Mouse (Mus musculus): ENCODE measurements around the gene Cfl1. TPM values are rescaled to one million over a fixed set of nuclear protein-coding genes. Genes with fewer than 3 reads are reported as not detected.

The Cfl1 gene
- polyA plus RNA-seq, 1 experiment from 2014 or later, result 3,624 TPM

DNA sequence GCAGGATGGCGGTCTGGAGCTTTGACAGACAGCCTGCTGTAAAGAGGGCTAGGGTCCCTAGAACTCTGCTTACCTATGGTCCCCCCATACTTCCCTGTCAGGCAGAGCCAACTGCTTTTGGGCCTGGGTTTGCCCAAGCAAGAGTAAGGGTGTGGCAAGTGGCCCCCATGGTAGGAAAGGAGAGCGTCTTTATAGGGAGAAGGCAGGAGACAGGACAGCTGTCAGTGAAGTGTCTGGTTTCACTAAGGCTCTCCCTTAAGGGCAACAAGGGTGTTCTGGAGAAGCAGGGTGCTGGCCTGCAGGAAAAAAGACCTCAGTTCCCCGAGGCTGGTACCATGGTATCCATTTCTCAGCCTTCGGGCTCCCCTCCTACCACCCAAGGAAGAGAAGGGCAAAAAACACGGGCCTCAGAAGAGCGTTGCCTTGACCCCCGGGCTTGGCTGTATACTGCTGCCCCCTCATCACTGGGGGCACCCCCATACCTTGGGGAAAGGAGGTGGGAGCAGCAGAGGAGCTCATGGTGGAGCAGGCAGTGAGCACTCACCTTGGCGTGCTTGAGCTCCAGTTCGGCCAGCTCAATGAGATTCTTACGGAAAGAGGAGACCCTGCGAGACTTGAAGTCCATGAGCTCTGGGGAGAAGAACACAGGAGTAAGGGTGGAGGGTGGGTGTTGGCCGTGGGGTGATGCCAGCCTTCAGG, 5.2 kb downstream of the Cfl1 start:
- peaks cover 49% of the 10 kb centered on the region for H3K36me3 ChIP-seq (replicated peaks)
- no peaks in the 10 kb centered on the region for H3K27me3 ChIP-seq (replicated peaks)

DNA sequence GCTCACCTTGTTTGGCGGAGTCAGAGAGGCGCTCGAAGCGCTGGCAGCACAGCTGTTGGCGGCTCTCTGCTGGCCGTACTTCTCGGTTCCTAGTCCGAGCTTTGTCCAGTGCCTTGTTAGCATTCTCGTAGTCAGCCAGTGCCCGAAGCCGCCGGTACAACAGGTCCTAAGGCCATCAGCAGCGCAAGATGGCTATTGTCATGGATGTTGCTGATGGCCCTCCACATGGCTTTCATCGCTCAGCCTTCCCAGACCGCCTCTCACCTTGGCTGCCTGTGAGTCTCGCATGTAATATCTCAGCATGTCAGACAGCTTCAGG, 5.8 kb downstream of the Cfl1 start:
- Histone ChIP-seq H3K9me3 (no peaks in the 10 kb centered on the region), H3K9ac (no peak overlapping the region), H3K36me3 (replicated peaks) (peaks cover 49% of the 10 kb centered on the region), H3K27me3 (replicated peaks) (no peaks in the 10 kb centered on the region), H3K4me3 (no peak overlapping the region), H3K27ac (no peak overlapping the region), H3K4me2 (no peak overlapping the region), H3K4me1 (peaks cover 19% of the 10 kb centered on the region)
- no peak for ATAC-seq (replicated peaks)
- whole genome bisulfite sequencing, result 87% methylated on average over 16 of the region's 16 CpGs

More for the DNA sequence above, 5.2 kb downstream of the Cfl1 start:
- Histone ChIP-seq H3K4me1 (peaks cover 19% of the 10 kb centered on the region), H3K9me3 (no peaks in the 10 kb centered on the region), H3K4me2 (no peak overlapping the region), H3K27ac (no peak overlapping the region), H3K4me3 (no peak overlapping the region), H3K9ac (no peak overlapping the region)
- 85% methylated on average over 12 of the region's 12 CpGs for WGBS
- ATAC-seq (replicated peaks), result no peak

DNA sequence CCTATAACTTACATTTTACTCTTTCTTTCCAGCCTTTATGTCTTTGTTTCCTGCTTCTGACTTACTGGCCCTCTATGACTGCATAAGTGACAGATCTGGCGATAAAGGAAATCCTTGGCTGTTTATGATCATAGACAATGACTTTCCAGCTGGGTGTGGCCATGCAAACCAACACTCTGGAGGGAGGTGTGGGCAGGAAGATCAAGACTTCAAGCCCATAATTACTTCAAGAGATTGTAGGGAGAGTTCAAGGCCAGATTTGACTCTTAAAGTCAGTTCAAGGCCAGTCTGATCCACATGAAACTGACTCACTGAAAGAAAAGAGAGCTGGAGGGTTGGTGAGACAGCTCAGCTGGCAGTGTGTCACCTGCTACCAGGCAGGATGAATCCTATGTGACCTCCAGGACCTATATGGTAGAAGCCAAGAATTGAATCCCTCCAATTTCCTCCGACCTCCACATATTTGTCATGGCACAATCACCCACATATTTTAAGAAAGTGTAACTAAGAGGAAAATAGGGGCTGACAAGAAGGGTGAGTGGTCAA, 10.1 kb downstream of the Cfl1 start:
- no peaks in the 10 kb centered on the region for H3K9me3 ChIP-seq
- peaks cover 32% of the 10 kb centered on the region for H3K36me3 ChIP-seq (replicated peaks)
- 93% methylated on average over 2 of the region's 2 CpGs for WGBS
- ATAC-seq (replicated peaks), result no peak
- no peak overlapping the region for H3K9ac ChIP-seq
- H3K4me1 ChIP-seq, result no peaks in the 10 kb centered on the region
- H3K27ac ChIP-seq, result no peak overlapping the region
- H3K4me2 ChIP-seq, result no peak overlapping the region
- H3K4me3 ChIP-seq, result no peak overlapping the region
- H3K27me3 ChIP-seq (replicated peaks), result no peaks in the 10 kb centered on the region

DNA sequence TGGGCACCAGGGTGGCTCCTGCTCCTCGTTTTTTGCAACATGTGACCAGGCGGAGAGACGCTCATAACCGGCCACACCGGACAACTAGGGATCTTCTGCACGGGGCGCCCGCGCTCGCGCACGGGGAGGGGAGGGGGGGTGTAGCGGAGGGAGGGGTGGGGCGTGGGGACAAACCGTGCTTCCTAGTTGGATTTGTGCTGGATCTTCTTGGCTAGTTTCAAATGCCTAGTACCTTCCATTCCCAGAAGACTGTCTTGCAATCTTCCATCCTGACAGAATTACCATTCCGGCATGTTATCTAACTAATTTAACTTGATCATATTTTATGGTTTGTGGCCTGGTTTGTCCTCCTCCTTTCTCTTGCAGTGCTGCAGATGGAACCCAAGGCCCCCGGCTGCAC, 13.4 kb downstream of the Cfl1 start, which contains the start of gene 1700020D05Rik:
TSS of gene 1700020D05Rik (minus strand) at position 101 of the 400 bp plus-strand sequence.
- H3K27me3 ChIP-seq (replicated peaks), result no peaks in the 10 kb centered on the region
- H3K4me3 ChIP-seq, result no peak within 1 kb of the TSS
- no peak within 1 kb of the TSS for H3K27ac ChIP-seq
- 0 out of 2 replicates have a peak, but pooled peaks cover 4% of the 10 kb centered on the region for H3K36me3 ChIP-seq (replicated peaks)
- H3K9me3 ChIP-seq, result no peaks in the 10 kb centered on the region
- peaks cover 5% of the 10 kb centered on the region; the same call in 1 of the 2 replicates for H3K4me1 ChIP-seq
- no peak for ATAC-seq (replicated peaks)
- H3K9ac ChIP-seq, result no peak within 1 kb of the TSS
- no peak within 1 kb of the TSS for H3K4me2 ChIP-seq
- 57% methylated on average over 17 of the region's 17 CpGs for WGBS

DNA sequence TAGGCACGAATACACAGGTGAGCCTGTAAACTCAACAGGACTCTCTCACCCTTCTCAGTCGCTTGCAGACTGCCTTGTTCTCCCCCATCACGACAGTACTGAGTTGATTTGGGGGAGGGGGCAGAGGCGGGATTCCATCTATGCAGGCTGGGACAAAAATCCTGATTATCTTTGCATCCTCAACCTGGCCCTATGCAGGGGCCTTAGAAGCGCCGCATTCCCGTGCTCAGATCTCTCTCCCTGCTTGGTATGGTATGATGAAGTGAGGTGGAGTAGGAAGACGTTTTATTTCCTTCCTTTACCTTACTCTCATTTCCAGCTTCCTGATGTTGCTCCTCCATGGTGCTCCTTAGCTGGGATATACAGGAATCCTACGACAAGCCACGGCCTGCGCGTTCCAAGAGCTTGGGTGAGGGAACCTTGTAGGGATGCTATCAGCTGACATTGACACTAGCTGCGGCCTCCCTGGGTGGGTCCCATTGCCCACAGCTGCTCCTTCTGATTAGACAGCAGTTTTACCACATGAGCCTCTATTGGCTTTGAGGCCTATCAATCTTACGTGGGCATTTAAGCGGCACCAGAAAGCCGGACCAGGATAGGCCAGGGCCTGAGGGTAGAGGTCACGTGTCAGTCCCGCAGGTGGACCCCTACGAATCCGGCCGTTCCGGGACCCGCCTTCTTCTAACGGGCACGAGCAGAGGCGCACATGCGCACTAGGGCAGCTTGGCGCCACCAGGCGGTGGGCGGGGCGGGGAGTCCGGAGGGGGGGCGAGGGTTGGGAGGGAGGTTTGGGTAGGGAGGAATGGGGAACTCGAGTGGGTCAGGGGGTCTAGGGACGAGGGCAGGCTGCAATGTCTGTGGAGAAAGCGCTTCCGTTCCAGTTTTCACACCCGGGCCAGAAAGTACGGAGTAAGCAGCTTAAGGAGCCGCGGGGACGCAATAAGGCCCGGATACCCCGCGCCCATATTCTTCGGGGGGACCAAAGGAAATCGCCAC, 20.1 kb downstream of the Cfl1 start, which contains the start of gene Snx32:
TSS of gene Snx32 (minus strand) at position 508 of the 996 bp plus-strand sequence.
- H3K4me2 ChIP-seq, result peak within 1 kb of the TSS; percentile 86
- peak within 1 kb of the TSS; percentile 81 for H3K27ac ChIP-seq
- H3K36me3 ChIP-seq (replicated peaks), result no peaks in the 10 kb centered on the region
- peaks cover 28% of the 10 kb centered on the region for H3K4me1 ChIP-seq
- H3K4me3 ChIP-seq, result peak within 1 kb of the TSS; percentile 59
- WGBS, result 3% methylated on average over 47 of the region's 47 CpGs
- H3K9ac ChIP-seq, result peak within 1 kb of the TSS; percentile 62
- no peaks in the 10 kb centered on the region for H3K9me3 ChIP-seq
- no peaks in the 10 kb centered on the region for H3K27me3 ChIP-seq (replicated peaks)
- ATAC-seq (replicated peaks), result peak; percentile 99

DNA sequence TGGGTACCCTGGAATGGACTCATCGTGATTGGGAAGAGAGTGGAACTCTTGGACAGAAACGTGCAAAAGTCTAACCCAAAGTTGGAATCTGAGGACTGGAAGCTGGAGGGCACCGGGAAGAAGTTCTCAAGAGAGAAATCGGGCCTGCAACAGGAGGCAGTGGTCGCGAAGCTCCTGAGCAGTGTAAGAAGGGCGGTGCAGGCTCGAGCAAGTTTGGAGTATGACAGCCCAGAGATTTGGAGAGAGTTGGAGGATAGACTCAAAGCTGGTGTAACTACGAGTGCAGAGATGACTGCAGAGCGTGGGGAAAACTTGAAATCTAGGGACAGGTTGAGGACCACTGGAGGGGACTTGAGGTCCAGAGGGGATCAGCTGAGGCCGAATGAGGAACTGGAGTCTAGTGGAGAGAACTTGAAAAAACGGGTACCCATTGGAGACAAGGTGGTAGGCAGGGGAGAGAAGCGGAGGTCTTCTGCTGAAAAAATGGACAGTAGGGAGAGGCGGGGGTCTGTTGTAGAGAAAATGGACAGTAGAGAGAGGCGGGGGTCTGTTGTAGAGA, 20.9 kb downstream of the Cfl1 start:
- Histone ChIP-seq H3K4me2 (peak overlapping the region; percentile 86), H3K27ac (peak overlapping the region; percentile 54), H3K36me3 (replicated peaks) (no peaks in the 10 kb centered on the region), H3K4me3 (peak overlapping the region; percentile 59), H3K9me3 (no peaks in the 10 kb centered on the region), H3K27me3 (replicated peaks) (no peaks in the 10 kb centered on the region), H3K9ac (peak overlapping the region; percentile 62), H3K4me1 (peaks cover 27% of the 10 kb centered on the region)
- WGBS, result 48% methylated on average over 14 of the region's 15 CpGs
- 0 out of 2 replicates have a peak, but pooled peaks have one; percentile 2 for ATAC-seq (replicated peaks)

DNA sequence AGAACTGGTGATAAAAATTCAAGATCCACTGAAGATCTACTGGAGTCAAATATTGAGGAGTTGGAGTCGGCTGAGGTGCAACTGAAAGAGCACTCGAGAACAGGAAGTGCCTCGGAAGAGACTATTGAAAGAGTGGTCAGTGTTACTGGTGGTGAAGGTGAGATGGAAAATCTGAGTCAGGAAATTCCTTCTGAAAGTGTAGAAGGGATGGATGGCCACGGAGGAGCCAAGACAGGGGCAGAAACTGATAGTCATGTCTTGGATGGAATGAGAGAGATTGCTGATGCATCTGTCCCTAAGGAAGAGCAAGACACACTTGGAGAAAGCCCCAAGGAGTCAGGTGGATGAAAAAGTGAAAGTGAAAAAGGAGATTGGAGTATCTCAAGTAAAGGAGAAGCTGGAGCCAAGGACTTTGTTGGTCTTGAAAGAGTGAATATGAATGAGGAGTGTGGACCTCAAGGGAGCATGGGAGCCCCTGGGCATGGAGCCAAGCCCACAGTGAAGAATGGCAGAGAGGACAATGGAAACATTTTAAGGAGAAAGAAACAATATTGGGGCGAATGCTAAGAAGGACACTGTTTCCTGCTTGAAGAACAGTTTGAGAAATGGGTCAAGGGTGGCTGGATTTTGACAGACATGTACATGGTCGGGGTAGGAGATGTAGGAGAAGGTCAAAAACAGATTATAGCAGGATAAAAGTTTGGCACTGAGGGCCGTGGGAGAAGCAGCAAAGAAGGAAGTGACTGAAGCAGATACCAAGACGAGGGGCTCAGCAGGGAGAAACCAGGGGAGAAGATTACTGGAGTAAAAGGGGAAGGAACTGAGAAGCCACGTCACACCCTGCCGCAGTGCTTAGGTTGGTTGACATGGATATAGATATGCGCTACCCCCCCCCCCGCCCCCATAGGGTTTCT, 22.1 kb downstream of the Cfl1 start:
- H3K27ac ChIP-seq, result no peak overlapping the region
- no peaks in the 10 kb centered on the region for H3K27me3 ChIP-seq (replicated peaks)
- H3K36me3 ChIP-seq (replicated peaks), result no peaks in the 10 kb centered on the region
- peaks cover 23% of the 10 kb centered on the region for H3K4me1 ChIP-seq
- no peaks in the 10 kb centered on the region for H3K9me3 ChIP-seq
- no peak overlapping the region for H3K4me3 ChIP-seq
- 0 out of 2 replicates have a peak overlapping the region, but pooled peaks have one; percentile 3 for H3K4me2 ChIP-seq
- WGBS, result 82% methylated on average over 12 of the region's 12 CpGs
- H3K9ac ChIP-seq, result no peak overlapping the region
- ATAC-seq (replicated peaks), result no peak

DNA sequence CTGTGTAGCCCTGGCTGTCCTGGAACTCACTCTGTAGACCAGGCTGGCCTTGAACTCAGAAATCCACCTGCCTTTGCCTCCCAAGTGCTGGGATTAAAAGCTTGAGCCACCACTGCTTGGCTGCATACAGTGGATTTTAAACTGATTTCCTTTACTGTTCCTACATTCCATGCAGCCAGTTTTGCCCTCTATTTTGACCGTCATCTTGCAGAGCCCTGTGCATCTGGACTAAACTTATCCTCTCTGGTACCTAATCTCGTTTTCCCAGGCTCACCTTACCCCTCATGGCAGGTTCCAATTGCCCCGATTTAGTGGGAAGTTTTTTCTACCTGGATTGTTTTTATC, 22.7 kb downstream of the Cfl1 start:
- ATAC-seq (replicated peaks), result no peak

DNA sequence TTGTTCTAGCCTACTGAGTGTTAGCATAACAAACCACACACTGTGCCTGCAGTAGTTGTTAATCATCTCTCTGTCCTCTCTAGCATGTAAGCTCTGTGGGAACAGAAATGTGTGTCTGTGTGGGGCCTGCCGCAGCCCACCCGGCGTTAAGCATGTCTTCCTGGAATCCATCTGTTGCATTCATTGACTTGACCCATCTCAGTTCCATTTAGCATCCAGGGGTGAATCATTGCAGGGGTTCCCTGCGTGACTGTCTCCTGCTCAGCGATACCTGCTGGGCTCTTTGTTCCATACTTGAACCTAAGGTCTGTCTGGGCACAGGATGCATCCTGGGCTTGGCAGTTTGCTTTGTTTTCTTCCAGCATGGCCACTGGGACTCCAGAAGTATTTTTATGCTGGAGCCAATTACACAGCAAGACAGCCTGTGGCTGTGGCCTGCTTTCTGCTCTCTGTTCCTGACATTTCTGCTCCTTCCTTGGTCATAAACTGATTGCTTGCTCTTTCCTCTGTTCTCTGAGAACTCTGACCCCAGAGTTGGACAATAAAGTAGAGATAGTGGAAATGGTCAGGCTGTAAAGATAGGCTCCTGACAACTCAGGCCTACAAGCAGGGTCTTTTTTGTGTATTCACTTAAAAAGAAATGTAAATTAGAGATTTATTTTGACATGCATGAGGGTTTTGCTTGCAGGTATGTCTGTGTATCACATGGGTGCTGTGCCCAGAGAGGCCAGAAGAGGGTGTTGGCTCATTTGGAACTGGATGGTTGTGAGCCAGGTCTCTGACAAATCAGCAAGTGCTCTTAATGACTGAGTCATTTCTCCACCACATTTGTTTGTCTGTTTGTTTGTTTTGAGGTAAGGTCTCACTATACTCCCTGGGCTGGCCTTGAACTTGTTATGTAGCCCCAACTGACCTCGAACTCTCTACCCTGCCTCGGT, 25.9 kb downstream of the Cfl1 start:
- H3K4me1 ChIP-seq, result peaks cover 8% of the 10 kb centered on the region
- H3K9ac ChIP-seq, result no peak overlapping the region
- no peaks in the 10 kb centered on the region for H3K9me3 ChIP-seq
- H3K4me2 ChIP-seq, result no peak overlapping the region
- H3K27me3 ChIP-seq (replicated peaks), result no peaks in the 10 kb centered on the region
- WGBS, result 78% methylated on average over 7 of the region's 7 CpGs
- no peak overlapping the region for H3K27ac ChIP-seq
- no peaks in the 10 kb centered on the region for H3K36me3 ChIP-seq (replicated peaks)
- no peak for ATAC-seq (replicated peaks)
- no peak overlapping the region for H3K4me3 ChIP-seq

More for the DNA sequence above, 22.7 kb downstream of the Cfl1 start:
- H3K9me3 ChIP-seq, result no peaks in the 10 kb centered on the region
- H3K36me3 ChIP-seq (replicated peaks), result no peaks in the 10 kb centered on the region
- H3K4me3 ChIP-seq, result no peak overlapping the region
- WGBS, result 90% methylated on average over 3 of the region's 3 CpGs
- no peaks in the 10 kb centered on the region for H3K27me3 ChIP-seq (replicated peaks)
- no peak overlapping the region for H3K27ac ChIP-seq
- H3K4me1 ChIP-seq, result peaks cover 23% of the 10 kb centered on the region
- H3K9ac ChIP-seq, result no peak overlapping the region
- no peak overlapping the region for H3K4me2 ChIP-seq

DNA sequence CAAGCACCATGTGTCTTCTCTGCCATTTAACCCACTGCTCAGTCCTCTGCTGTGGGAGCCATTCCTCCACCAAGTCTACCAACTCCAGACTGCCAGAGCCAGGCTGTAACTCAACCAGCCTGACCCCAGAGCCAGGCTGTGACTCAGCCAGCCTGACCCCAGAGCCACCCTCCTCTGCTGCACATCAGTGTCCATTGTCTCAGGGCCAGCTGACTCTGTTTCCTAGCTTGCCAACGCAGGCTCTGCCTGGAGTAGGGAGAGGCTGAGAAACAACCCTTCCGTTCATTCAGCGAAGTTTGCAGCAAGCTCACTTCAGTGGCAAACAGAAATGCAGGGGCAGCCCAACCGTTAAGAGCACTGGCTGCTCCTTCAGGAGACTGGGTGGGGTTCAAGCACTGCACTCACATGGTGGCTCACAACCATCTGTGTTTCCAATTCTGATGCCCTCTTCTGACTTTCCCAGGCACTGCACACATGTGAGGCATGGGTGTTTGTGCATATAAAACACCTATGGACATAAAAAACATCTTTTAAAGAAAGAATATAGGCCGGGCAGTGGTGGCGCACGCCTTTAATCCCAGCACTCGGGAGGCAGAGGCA, 26.8 kb downstream of the Cfl1 start:
- Histone ChIP-seq H3K36me3 (replicated peaks) (no peaks in the 10 kb centered on the region), H3K27ac (no peak overlapping the region), H3K27me3 (replicated peaks) (no peaks in the 10 kb centered on the region), H3K9me3 (no peaks in the 10 kb centered on the region), H3K9ac (no peak overlapping the region), H3K4me2 (no peak overlapping the region), H3K4me1 (0 out of 2 replicates have a peak, but pooled peaks cover 6% of the 10 kb centered on the region), H3K4me3 (no peak overlapping the region)
- 82% methylated on average over 8 of the region's 8 CpGs for WGBS
- ATAC-seq (replicated peaks), result no peak

All from midbrain, embryonic 15.5 days (tissue).